Mouse (Mus musculus): ENCODE data around the gene Glb1l. TPM values are rescaled to one million over a fixed set of nuclear protein-coding genes. Genes with fewer than 3 reads are reported as not detected.
"Not testable (repeated sequence)": the region's sequence is repeated elsewhere in the genome, so short reads cannot be mapped to it uniquely, and the experiment has no call there.

The Glb1l gene
- 10 to 100 TPM; 19.4 to 49.8 (median 33.2) TPM for total RNA-seq (2022)

DNA sequence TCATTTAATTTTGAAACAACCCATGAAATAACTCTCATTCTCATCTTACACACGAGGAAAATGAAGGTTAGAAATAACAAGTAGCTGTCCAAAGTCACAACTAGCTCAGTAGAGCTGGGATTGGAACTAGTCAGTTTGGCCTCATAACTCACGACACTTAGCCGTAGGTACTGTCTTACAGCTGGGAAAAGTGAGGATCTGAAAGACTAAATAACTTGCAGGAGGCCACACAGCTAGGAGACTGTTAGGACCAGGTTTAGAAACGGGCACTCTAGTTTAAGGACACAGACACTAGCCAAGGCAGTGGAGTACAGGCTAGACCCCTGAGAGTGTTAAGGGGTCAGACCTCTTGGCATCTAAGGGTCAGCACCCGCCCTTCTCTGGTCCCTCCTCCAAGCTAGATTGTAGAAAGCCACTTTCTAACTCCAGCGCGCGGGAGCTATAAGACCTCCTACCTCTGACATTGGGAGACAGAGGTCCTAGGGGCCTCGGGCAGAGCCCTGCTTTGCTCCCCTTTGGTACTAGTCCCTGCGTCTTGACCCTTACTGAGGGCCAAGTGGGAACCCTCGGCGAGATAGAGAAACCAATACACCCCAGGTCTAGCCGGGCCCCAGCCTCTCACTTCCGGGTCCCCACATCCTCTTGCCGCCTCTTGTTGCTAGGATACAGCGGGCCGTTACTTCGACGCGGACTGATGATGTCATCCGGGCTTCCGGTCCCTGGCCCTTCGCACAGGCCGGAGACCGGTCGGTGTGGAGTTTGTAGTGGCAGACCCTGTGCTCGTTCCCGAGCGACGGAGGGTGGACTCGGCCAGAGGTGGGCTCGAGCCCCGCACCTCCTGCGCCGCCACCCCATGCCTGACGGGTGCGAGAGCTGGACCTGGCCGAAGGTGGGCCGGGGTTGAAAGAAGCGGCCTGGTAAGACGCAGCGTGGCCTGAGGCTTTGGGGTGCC is at the start of gene Glb1l, which contains the start of gene Stk16:
TSS of gene Glb1l (minus strand) at position 678 of the 952 bp plus-strand sequence.
TSS of gene Stk16 (plus strand) at position 703 of the 952 bp plus-strand sequence.
- DNase-seq = peak; percentile 95

DNA sequence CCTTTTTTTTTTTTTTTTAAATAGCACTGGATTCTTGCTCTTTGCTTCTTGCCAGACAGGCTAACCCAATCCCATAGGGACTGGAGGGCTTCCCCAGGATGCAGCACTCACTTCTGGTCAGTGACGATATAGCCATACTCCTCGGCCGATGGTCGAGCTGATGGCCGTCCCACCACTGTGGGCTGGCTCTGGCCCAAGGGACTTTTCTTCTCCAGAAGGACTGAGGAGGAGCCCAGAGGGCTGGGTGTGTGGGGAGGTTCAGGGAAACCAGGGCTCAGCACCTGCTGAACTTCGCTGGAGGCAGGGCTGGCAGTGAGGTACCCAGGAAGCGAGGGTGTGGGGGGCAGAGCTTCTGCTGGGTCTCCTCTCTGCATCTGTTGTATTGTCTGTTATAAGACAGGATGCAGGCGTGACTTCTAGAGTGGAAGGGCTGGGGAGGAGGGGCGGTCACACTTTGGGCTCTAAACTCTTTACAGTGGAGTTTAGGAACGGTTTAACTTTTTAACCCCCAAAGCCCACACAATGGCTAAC is 45.0 kb upstream of the Glb1l start:
- no peak for DNase-seq

DNA sequence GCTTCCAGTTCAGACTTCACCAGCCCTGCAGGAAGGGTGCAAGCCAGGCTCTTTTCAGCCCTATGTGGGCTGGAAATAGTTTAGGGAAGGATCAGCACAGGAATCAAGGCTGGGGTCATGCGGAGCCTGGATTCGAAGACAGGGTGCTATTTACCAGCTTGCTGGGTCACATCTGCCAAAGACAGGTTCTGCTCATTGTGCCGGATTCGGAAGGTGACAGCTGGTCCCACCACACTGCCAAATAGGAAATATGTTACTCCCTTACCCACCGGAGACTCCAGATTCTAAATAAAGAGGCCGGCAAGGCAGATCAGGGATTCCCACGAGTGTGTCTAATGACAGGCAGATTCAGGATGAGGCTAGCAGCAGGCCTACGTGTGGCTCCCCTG is 44.0 kb upstream of the Glb1l start:
- DNase-seq = no peak

DNA sequence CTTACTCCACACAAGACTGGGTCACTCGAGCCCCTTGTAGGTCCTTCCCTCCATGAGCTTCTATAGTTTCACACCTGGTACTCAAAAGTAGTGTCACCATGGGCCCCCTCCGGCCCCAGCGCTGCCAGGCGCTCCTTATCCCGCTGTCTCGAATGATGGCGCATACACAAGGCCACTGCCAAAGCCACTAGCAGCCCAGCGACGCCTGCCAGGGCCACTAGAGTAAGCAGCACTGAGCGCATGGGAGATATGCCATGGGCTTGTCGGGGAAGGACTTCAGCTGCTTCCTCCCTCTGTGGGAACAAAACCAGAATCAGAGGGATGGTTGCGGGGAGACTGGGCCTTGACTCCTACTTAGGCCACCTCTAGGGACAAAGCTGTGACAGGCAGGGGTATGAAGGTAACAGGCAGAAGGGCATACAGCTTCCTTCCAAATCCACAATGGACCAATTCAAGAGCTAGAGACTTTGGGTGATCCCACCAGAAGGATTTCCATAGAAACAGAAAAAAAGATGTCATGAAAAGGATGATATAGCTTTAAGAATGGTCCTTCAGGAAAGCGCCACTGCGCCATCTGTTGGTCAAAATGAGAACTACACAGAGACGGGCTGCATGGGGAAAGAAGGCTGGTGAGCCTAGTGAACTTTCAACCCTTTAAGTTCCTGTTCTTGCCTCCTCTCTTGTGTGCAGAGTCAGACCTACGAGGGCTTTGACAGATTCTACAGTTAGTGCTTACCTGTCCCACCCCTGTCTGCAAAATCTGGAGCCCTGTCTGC is 43.4 kb upstream of the Glb1l start:
- DNase-seq = no peak

GRCm38 (mm10) chr1:75253029-75253428 is 42.4 kb upstream of the Glb1l start:
- no peak for DNase-seq

GRCm38 (mm10) chr1:75252308-75252707 is 41.7 kb upstream of the Glb1l start:
- DNase-seq = no peak

DNA sequence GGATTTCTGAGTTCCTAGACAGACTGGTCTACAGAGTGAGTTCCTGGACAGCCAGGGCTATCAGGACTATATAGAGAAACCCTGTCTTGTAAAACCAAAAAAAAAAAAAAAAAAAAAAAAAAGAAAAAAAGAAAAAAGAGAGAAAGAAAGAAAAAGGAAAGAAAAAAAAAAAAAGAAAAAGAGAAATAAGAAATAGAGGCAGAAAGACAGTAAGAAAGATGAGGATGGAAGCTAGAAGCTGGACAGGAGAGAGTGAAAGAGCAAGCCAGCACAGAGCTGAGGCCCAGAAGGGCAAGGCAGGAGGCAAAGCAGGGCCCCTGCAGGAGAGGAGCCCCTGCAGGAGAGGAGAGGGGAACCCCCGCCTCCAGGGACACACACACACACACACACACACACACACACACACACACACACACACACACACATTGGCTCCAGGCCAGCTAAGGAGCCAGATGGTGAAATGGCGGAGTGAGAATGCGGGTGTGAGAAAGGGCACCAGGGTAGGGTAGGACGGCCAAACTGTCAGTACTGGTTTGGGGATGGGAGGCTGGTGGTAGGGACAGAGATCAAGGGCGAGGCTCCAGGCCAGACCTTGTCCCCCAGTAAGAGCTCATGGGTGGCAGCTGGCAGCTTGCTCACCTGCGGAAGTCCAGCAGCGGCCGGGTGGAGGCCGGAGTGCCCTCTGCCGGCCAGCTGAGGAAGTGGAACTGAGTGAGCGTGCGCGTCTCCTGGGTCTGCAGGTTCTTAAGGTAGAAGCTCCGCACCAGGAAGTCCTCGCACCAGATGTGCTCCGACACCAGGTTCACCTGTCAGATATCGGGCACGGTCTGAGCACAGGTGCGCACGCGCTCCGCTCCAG is 40.7 kb upstream of the Glb1l start:
- DNase-seq = peak; percentile 65

DNA sequence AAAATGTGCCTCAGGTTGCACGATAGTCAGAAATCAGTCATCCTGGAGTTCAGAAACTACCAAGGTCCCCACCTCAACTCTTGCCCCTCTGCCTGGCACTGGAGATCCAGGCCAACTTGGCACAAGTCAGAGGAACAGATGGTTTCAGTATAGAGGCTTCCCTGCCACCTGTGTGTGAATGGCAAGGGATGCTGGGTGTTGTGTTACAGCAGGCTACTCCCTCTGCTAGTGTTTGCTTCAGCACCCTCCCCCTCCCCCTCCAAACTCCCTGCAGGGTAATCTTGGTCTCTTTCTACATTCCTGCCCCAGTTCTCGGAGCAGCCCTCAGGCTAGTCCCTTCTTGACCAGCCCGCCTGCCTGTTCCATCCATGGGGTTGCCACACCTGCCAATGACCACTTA is 39.9 kb upstream of the Glb1l start:
- no peak for DNase-seq

- peak; percentile 86 for DNase-seq
These were observed 37.6 kb upstream of the Glb1l start for GRCm38 (mm10) chr1:75248041-75248772.

DNA sequence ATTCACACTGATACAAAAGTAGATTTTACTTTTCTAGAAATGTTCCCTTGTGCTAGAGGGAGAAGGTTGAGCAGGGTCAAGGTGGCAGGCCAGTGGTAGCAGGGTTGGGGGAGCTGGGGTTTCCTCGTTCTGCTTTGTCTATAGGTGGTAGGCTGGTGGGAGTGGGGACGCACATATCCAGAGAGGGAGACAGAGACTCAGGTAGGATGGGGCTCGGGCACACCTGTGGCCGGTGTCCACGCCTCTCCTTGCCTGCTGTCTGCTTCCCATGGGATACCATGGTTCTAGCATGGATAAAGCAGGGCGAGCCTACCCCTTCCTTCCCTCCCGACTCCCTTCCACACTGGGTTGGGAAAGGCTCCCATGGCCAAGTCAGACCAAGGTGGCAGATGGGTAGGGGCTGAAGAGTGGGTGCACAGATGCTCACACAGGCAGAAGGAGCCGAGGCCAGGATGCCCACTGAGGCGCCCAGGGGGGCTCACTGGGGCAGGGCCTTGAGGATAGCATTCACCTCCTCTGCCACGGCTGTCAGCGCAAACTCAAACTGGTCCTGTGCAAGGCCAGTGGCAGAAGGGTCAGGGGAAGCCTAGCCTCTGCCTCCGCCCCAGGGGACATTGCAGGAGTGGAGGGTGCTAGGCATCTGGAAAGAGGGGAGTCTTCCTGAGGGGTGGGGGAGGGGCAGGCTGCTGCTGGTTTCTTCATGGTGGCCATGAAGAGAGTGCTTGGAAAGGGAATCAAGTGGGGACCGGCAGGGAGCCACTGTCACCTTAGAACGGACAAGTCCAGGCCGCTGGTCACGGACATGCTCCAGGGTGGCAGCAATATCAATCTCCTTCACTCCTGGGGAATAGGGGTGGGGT is 36.7 kb upstream of the Glb1l start:
- no peak for DNase-seq

GRCm38 (mm10) chr1:75244836-75245235 is 34.2 kb upstream of the Glb1l start:
- DNase-seq = no peak

- DNase-seq = no peak
These were observed 33.7 kb upstream of the Glb1l start for GRCm38 (mm10) chr1:75244175-75244826.

DNA sequence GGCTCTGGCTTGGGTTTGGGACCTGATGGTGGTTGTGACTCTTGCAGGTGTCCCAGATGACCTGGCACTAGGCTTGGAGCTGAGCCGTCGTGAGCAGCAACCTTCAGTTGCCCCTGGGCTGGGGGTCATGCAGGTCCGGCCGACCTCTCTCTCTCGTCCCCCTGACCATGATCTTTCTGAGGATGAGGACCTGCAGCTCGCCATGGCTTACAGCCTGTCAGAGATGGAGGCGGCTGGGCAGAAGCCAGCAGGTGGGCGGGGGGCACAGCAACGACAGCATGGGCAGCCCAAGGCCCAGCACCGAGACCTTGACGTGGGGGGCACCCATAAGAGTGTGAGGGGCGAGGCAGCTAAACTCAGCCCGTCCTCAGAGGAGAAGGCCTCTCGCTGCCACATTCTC is 32.8 kb upstream of the Glb1l start:
- DNase-seq = no peak

DNA sequence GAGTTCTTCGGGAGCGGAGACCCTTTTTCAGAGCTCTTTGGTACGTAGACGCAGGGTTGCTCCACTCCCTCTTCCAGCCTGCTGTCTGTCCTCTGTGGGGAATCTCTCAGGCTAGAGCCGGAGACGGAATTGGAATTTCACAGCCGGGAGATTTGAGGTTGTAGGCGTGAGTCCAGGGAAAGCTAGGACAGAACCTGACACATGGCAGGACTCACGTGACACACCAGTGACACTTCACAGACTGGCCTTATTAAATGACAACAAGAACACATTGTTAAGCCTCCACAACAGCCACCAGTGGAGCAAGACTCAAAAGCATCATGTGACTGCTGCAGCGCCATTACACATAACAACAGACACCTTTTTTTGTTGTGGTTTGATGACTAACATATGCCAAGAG is 29.0 kb upstream of the Glb1l start:
- no peak for DNase-seq

DNA sequence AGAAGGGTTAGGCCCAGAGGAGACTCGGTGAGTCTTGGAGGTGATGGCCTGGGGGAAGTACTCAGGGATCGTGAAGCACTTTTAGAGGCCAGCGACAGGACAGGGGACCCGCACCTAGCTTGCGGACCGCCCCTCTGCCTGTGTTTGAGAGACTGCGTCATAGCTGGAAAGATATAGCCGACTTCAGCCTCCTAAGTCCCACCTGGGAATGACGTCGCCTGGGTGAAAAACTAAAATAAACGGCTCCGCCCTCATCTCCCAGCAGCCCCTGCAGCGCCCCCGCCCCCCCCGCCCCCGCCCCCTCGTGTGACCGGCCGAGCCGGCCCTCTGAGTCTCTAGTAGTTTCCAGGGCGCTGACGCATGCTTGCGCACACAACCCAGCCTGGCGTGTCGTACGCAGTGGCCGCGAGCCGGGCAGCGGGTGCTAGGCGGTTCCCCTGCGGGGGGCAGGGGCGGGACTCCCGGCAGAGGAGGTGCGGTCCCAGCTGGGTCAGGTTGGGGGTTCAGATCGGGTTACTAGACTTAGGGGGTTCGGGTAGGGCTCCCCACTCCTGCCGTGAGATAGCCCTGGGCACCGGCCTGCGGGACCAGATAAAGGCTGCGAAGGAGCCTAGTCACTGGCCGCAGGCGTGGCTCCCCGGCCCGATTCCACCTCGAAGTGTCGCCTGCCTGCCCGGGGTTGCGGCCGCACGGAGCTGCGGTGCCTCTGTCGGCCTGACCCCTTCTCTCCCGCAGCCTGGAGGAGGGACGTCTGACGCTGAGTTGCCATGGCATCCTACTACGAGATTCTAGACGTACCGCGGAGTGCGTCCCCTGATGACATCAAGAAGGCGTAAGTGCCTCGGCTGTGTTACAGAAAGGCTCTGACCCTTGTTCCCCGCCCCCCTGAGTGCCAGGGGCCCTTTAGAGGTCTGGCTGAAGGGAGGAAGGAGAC is 25.8 kb upstream of the Glb1l start, which contains the start of gene Dnajb2:
TSS of gene Dnajb2 (plus strand) at position 290 of the 934 bp plus-strand sequence.
- peak; percentile 90 for DNase-seq

DNA sequence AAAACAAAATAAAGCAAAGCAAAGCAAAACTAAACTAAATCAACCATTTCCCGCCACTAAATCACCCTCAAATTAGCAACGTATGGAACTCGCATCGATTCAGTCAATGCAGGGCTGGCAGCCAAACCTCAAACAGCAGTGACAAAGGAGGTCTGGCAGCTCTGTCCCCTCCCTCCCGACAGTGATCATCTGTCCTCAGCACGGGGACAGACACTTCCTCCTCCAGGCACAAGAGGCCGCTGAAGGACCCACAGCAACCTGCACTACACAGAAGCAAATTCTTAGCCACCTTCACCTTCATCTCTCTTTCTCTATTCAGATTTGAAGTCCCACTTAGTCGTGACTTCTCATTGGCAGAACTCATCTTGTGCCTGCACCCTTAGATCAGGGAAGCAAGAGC is 24.0 kb upstream of the Glb1l start:
- DNase-seq = no peak

- DNase-seq = not testable (repeated sequence)
These were observed 21.9 kb upstream of the Glb1l start for GRCm38 (mm10) chr1:75232489-75232888.

DNA sequence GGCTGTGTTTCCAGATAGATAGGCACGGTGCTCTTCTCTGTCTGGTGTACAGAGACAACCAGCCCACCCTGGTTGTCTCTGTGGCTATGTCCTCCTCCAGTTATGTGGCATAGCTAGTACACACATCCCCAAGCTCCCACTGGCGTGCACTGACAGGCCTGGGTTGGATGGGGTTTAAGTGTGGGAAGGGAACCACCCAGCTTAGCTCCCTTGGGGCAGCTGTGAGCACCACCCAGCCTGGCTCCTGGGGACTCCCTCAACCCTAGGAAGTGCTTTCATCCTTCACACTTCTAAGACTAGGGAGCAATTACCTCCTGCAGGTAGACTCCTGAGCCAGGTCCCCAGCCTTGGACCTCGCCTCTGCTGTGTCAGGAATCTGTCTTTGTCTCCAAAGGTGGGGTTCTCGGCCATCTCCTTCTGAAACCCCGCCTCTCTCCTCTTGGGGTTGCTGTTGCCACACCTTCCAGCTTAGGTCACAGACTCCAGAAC is 21.1 kb upstream of the Glb1l start, which contains the start of gene A630095N17Rik:
TSS of gene A630095N17Rik (minus strand) at position 439 of the 489 bp plus-strand sequence.
- no peak for DNase-seq
